Mouse (Mus musculus): ENCODE data around the gene Clec2g. TPM values are rescaled to one million over a fixed set of nuclear protein-coding genes. Genes with fewer than 3 reads are reported as not detected.
"Not testable (repeated sequence)": the region's sequence is repeated elsewhere in the genome, so short reads cannot be mapped to it uniquely, and the experiment has no call there.

Gene Clec2g
- polyA plus RNA-seq, 1 experiment, result not detected

- Histone ChIP-seq H3K27me3 (replicated peaks) (no peaks in the 10 kb centered on the region), H3K36me3 (replicated peaks; ENCODE audit: low read length) (no peaks in the 10 kb centered on the region), H3K4me3 (replicated peaks) (no peak overlapping the region), H3K4me1 (peaks cover 3% of the 10 kb centered on the region; the same call in 1 of the 2 replicates), H3K9me3 (no peaks in the 10 kb centered on the region)
- TF ChIP-seq FLI1 (IDR thresholded peaks at IDR 0.05; ENCODE audit: low read length) (no peak), GATA1 (IDR thresholded peaks at IDR 0.05; ENCODE audit: borderline replicate concordance, low read length) (no peak)
Observed at GRCm38 (mm10) chr6:128972156-128972555, 38.0 kb downstream of the Clec2g start.

GRCm38 (mm10) chr6:128972687-128973438 is 38.7 kb downstream of the Clec2g start:
- H3K9me3 ChIP-seq, result no peaks in the 10 kb centered on the region
- no peaks in the 10 kb centered on the region for H3K27me3 ChIP-seq (replicated peaks)
- H3K36me3 ChIP-seq (replicated peaks; ENCODE audit: low read length), result no peaks in the 10 kb centered on the region
- H3K4me1 ChIP-seq, result peaks cover 3% of the 10 kb centered on the region; the same call in 1 of the 2 replicates
- H3K4me3 ChIP-seq (replicated peaks), result no peak overlapping the region
- TF ChIP-seq FLI1 (IDR thresholded peaks at IDR 0.05; ENCODE audit: low read length) (no peak), GATA1 (IDR thresholded peaks at IDR 0.05; ENCODE audit: borderline replicate concordance, low read length) (no peak)

- Histone ChIP-seq H3K36me3 (replicated peaks; ENCODE audit: low read length) (no peaks in the 10 kb centered on the region), H3K9me3 (no peaks in the 10 kb centered on the region), H3K4me1 (peaks cover 3% of the 10 kb centered on the region; the same call in 1 of the 2 replicates), H3K27me3 (replicated peaks) (no peaks in the 10 kb centered on the region), H3K4me3 (replicated peaks) (peak overlapping the region; percentile 28)
- no peak for TF ChIP-seq FLI1 (IDR thresholded peaks at IDR 0.05; ENCODE audit: low read length)
- no peak for TF ChIP-seq GATA1 (IDR thresholded peaks at IDR 0.05; ENCODE audit: borderline replicate concordance, low read length)
Observed at GRCm38 (mm10) chr6:128973439-128973697, 39.2 kb downstream of the Clec2g start.

- H3K4me3 ChIP-seq (replicated peaks); H3K27me3 ChIP-seq (replicated peaks); H3K36me3 ChIP-seq (replicated peaks; ENCODE audit: low read length); H3K4me1 ChIP-seq; H3K9me3 ChIP-seq: not testable (repeated sequence)
Observed at GRCm38 (mm10) chr6:128974850-128975249, 40.7 kb downstream of the Clec2g start.

- TF ChIP-seq GATA1 (IDR thresholded peaks at IDR 0.05; ENCODE audit: borderline replicate concordance, low read length), result no peak
- TF ChIP-seq FLI1 (IDR thresholded peaks at IDR 0.05; ENCODE audit: low read length), result no peak
- Histone ChIP-seq H3K36me3 (replicated peaks; ENCODE audit: low read length) (no peaks in the 10 kb centered on the region), H3K4me3 (replicated peaks) (no peak overlapping the region), H3K27me3 (replicated peaks) (no peaks in the 10 kb centered on the region), H3K4me1 (peaks cover 8% of the 10 kb centered on the region), H3K9me3 (no peaks in the 10 kb centered on the region)
Observed at GRCm38 (mm10) chr6:128976194-128976593, 42.0 kb downstream of the Clec2g start.

GRCm38 (mm10) chr6:128981951-128982541 is 47.9 kb downstream of the Clec2g start:
- not testable (repeated sequence) for H3K36me3 ChIP-seq (replicated peaks; ENCODE audit: low read length); H3K4me1 ChIP-seq; H3K9me3 ChIP-seq; H3K27me3 ChIP-seq (replicated peaks); H3K4me3 ChIP-seq (replicated peaks)

GRCm38 (mm10) chr6:128992337-128992736 is 58.2 kb downstream of the Clec2g start:
- Histone ChIP-seq H3K4me3 (replicated peaks) (peak overlapping the region; percentile 82), H3K36me3 (replicated peaks; ENCODE audit: low read length) (no peaks in the 10 kb centered on the region), H3K27me3 (replicated peaks) (no peaks in the 10 kb centered on the region), H3K9me3 (no peaks in the 10 kb centered on the region), H3K4me1 (peaks cover 48% of the 10 kb centered on the region)
- TF ChIP-seq GATA1 (IDR thresholded peaks at IDR 0.05; ENCODE audit: borderline replicate concordance, low read length) (no peak), FLI1 (IDR thresholded peaks at IDR 0.05; ENCODE audit: low read length) (no peak)

GRCm38 (mm10) chr6:128992753-128993152 is 58.6 kb downstream of the Clec2g start:
- peak overlapping the region; percentile 82 for H3K4me3 ChIP-seq (replicated peaks)
- TF ChIP-seq GATA1 (IDR thresholded peaks at IDR 0.05; ENCODE audit: borderline replicate concordance, low read length) (no peak), FLI1 (IDR thresholded peaks at IDR 0.05; ENCODE audit: low read length) (no peak)

GRCm38 (mm10) chr6:128993221-128993620 is 59.0 kb downstream of the Clec2g start:
- no peaks in the 10 kb centered on the region for H3K9me3 ChIP-seq
- H3K4me1 ChIP-seq, result peaks cover 48% of the 10 kb centered on the region
- TF ChIP-seq FLI1 (IDR thresholded peaks at IDR 0.05; ENCODE audit: low read length), result no peak
- no peak; the same call in 2 of the 3 replicates for TF ChIP-seq GATA1 (IDR thresholded peaks at IDR 0.05; ENCODE audit: borderline replicate concordance, low read length)
- H3K36me3 ChIP-seq (replicated peaks; ENCODE audit: low read length), result no peaks in the 10 kb centered on the region
- H3K4me3 ChIP-seq (replicated peaks), result peak overlapping the region; percentile 84
- no peaks in the 10 kb centered on the region for H3K27me3 ChIP-seq (replicated peaks)

More at GRCm38 (mm10) chr6:128992753-128993152, 58.6 kb downstream of the Clec2g start:
- H3K4me1 ChIP-seq, result peaks cover 48% of the 10 kb centered on the region
- no peaks in the 10 kb centered on the region for H3K9me3 ChIP-seq
- no peaks in the 10 kb centered on the region for H3K27me3 ChIP-seq (replicated peaks)
- H3K36me3 ChIP-seq (replicated peaks; ENCODE audit: low read length), result no peaks in the 10 kb centered on the region

GRCm38 (mm10) chr6:128994336-128994735 is 60.2 kb downstream of the Clec2g start:
- no peaks in the 10 kb centered on the region for H3K27me3 ChIP-seq (replicated peaks)
- TF ChIP-seq FLI1 (IDR thresholded peaks at IDR 0.05; ENCODE audit: low read length), result no peak
- TF ChIP-seq GATA1 (IDR thresholded peaks at IDR 0.05; ENCODE audit: borderline replicate concordance, low read length), result no peak
- no peak overlapping the region for H3K4me3 ChIP-seq (replicated peaks)
- H3K36me3 ChIP-seq (replicated peaks; ENCODE audit: low read length), result no peaks in the 10 kb centered on the region
- H3K4me1 ChIP-seq, result peaks cover 48% of the 10 kb centered on the region
- no peaks in the 10 kb centered on the region for H3K9me3 ChIP-seq

All from megakaryocyte, embryonic 14.5 days (primary cell).